Mouse (Mus musculus) G1E (cell line): Measurements from ENCODE around the gene Tmem258. TPM values are rescaled to one million over a fixed set of nuclear protein-coding genes. Genes with fewer than 3 reads are reported as not detected.

Experiments
- ATAC-seq: 2 replicates; pipeline ENCODE4 v1.8.0; 2016; ENCODE audit warnings: mild to moderate bottlenecking; ENCODE audit not compliant: insufficient number of reproducible peaks, poor library complexity, low FRiP score, severe bottlenecking; ENCODE audit errors: extremely low read depth
- DNase-seq: peaks from one replicate; pipeline ENCODE4 v3.0.0; 2012; ENCODE audit warnings: low spot score
- H3K27me3 ChIP-seq: 2 replicates; pipeline ENCODE4 v1.6.1; 2012; ENCODE audit warnings: mild to moderate bottlenecking, low read length, inconsistent platforms; ENCODE audit not compliant: insufficient read depth
- H3K36me3 ChIP-seq: replicated peaks from 2 replicates; pipeline ENCODE3; 2012; ENCODE audit warnings: mild to moderate bottlenecking, inconsistent platforms
- H3K4me1 ChIP-seq: 2 replicates; pipeline ENCODE4 v1.6.1; 2012; ENCODE audit warnings: low read depth, low read length, inconsistent platforms, mixed read lengths; ENCODE audit not compliant: insufficient read depth
- H3K4me3 ChIP-seq: 2 replicates; pipeline ENCODE4 v1.5.1; 2012; ENCODE audit warnings: low read depth, mild to moderate bottlenecking, inconsistent platforms, low read length, moderate library complexity, mixed read lengths
- H3K9me3 ChIP-seq: replicated peaks from 2 replicates; pipeline ENCODE4 v1.6.1; 2012; ENCODE audit warnings: inconsistent platforms
- CTCF ChIP-seq: IDR thresholded peaks from 2 replicates; pipeline ENCODE4 v1.5.1; 2012; ENCODE audit warnings: low read depth, low read length, inconsistent platforms, mixed read lengths
- GATA1 ChIP-seq: IDR thresholded peaks from 2 replicates; pipeline ENCODE4 v1.6.1; 2012; ENCODE audit warnings: borderline replicate concordance, low read length, inconsistent platforms, mixed read lengths
- GATA2 ChIP-seq: IDR thresholded peaks from 2 replicates; pipeline ENCODE4 v1.6.1; 2012; ENCODE audit warnings: low read depth, low read length, inconsistent platforms, borderline replicate concordance
- POLR2AphosphoS5 ChIP-seq: IDR thresholded peaks from 2 replicates; pipeline ENCODE4 v1.6.1; 2012; ENCODE audit warnings: low read depth, low read length, inconsistent platforms; ENCODE audit not compliant: insufficient replicate concordance
- TAL1 ChIP-seq: conservative IDR thresholded peaks from 2 replicates; pipeline ENCODE4 v1.6.1; 2012; ENCODE audit warnings: low read depth, low read length, inconsistent platforms, mixed read lengths
- polyA plus RNA-seq: library from polyadenylated mRNA; stranded (reverse); fragments of >175 nt; gene quantifications from 2 replicates; pipeline ENCODE4 v1.2.3, GENCODE M21; 2012
- total RNA-seq, 2 experiments: library from RNA; stranded (forward) in 1 of 2; stranded (reverse) in 1 of 2; fragments of 200-1000 nt in 1 of 2; fragments of >200 nt in 1 of 2; fragmentation: Nextera tagmentation in 1 of 2; gene quantifications; 2 replicates each; pipeline ENCODE4 v1.2.3; 2014 to 2017

Gene Tmem258
- total and polyA plus RNA-seq, 3 experiments: 20.3 to 178 (median 40.3) TPM

GRCm38 (mm10) chr19:10189940-10190339 is 13.9 kb upstream of the Tmem258 start:
- H3K36me3 ChIP-seq: peaks cover 100% of the 10 kb centered on the region
- peak overlapping the region; percentile 10; the same call in 1 of the 2 replicates for H3K4me3 ChIP-seq
- no peaks in the 10 kb centered on the region for H3K9me3 ChIP-seq
- no peaks in the 10 kb centered on the region for H3K27me3 ChIP-seq
- TF ChIP-seq CTCF: no peak
- no peak for TF ChIP-seq POLR2AphosphoS5
- TF ChIP-seq TAL1: no peak
- no peak for TF ChIP-seq GATA2
- no peak for TF ChIP-seq GATA1
- no peak for DNase-seq
- peaks cover 95% of the 10 kb centered on the region for H3K4me1 ChIP-seq
- ATAC-seq: no peak

GRCm38 (mm10) chr19:10190796-10191195 is 13.0 kb upstream of the Tmem258 start:
- Histone ChIP-seq H3K4me1 (peaks cover 91% of the 10 kb centered on the region), H3K9me3 (no peaks in the 10 kb centered on the region), H3K27me3 (no peaks in the 10 kb centered on the region), H3K36me3 (peaks cover 100% of the 10 kb centered on the region), H3K4me3 (no peak overlapping the region)
- no peak for ATAC-seq
- no peak for DNase-seq
- no peak for TF ChIP-seq TAL1
- peak; percentile 66 for TF ChIP-seq CTCF

GRCm38 (mm10) chr19:10191326-10191725 is 12.5 kb upstream of the Tmem258 start:
- no peak for TF ChIP-seq GATA2
- TF ChIP-seq CTCF: no peak
- no peak for TF ChIP-seq GATA1
- no peak for TF ChIP-seq POLR2AphosphoS5
- TF ChIP-seq TAL1: no peak
- peaks cover 91% of the 10 kb centered on the region for H3K4me1 ChIP-seq
- 0 out of 2 replicates have a peak, but pooled peaks have one; percentile 45 for ATAC-seq
- peaks cover 100% of the 10 kb centered on the region for H3K36me3 ChIP-seq
- peak; percentile 61 for DNase-seq
- no peaks in the 10 kb centered on the region for H3K27me3 ChIP-seq
- peak overlapping the region; percentile 8; the same call in 1 of the 2 replicates for H3K4me3 ChIP-seq
- no peaks in the 10 kb centered on the region for H3K9me3 ChIP-seq

GRCm38 (mm10) chr19:10194337-10194736 is 9.5 kb upstream of the Tmem258 start:
- H3K4me3 ChIP-seq: no peak overlapping the region
- TF ChIP-seq GATA1: no peak
- no peak for TF ChIP-seq POLR2AphosphoS5
- no peak for TF ChIP-seq TAL1
- no peak for TF ChIP-seq CTCF
- TF ChIP-seq GATA2: no peak

GRCm38 (mm10) chr19:10195252-10195651 is 8.6 kb upstream of the Tmem258 start:
- peaks cover 94% of the 10 kb centered on the region for H3K36me3 ChIP-seq
- H3K4me3 ChIP-seq: no peak overlapping the region
- H3K27me3 ChIP-seq: no peaks in the 10 kb centered on the region
- no peak for DNase-seq
- peaks cover 83% of the 10 kb centered on the region for H3K4me1 ChIP-seq
- no peaks in the 10 kb centered on the region for H3K9me3 ChIP-seq
- no peak for ATAC-seq
- no peak for TF ChIP-seq CTCF
- no peak for TF ChIP-seq POLR2AphosphoS5
- TF ChIP-seq GATA1: no peak
- no peak for TF ChIP-seq GATA2
- TF ChIP-seq TAL1: no peak

More at GRCm38 (mm10) chr19:10194337-10194736, 9.5 kb upstream of the Tmem258 start:
- no peak for ATAC-seq
- Histone ChIP-seq H3K27me3 (no peaks in the 10 kb centered on the region), H3K4me1 (peaks cover 83% of the 10 kb centered on the region), H3K9me3 (no peaks in the 10 kb centered on the region), H3K36me3 (peaks cover 94% of the 10 kb centered on the region)
- no peak for DNase-seq

- peaks cover 94% of the 10 kb centered on the region for H3K36me3 ChIP-seq
- ATAC-seq: no peak
Observed at GRCm38 (mm10) chr19:10197130-10197529, 6.7 kb upstream of the Tmem258 start.

More at GRCm38 (mm10) chr19:10197130-10197529, 6.7 kb upstream of the Tmem258 start:
- Histone ChIP-seq H3K4me3 (no peak overlapping the region), H3K9me3 (no peaks in the 10 kb centered on the region), H3K4me1 (peaks cover 80% of the 10 kb centered on the region), H3K27me3 (no peaks in the 10 kb centered on the region)
- TF ChIP-seq TAL1: no peak
- peak; percentile 92; the same call in 1 of the 2 replicates for TF ChIP-seq POLR2AphosphoS5
- TF ChIP-seq GATA1: no peak
- no peak for TF ChIP-seq GATA2
- TF ChIP-seq CTCF: no peak
- no peak for DNase-seq
